Mouse (Mus musculus): Measurements from ENCODE around the gene Mcpt9. TPM values are rescaled to one million over a fixed set of nuclear protein-coding genes. Genes with fewer than 3 reads are reported as not detected.
"Not testable (repeated sequence)": the region's sequence is repeated elsewhere in the genome, so short reads cannot be mapped to it uniquely, and the experiment has no call there.

The Mcpt9 gene
- total RNA-seq (2018; cell fraction: chromatin; rRNA removed), result not detected
- total RNA-seq (2018; cell fraction: cytosol; rRNA removed), result not detected
- total RNA-seq (2018; cell fraction: nucleus; rRNA removed), result not detected
- not detected in 3 replicates for polyA plus RNA-seq (2018)

GRCm38 (mm10) chr14:56030395-56030794, at the start of gene Mcpt9:
TSS of gene Mcpt9 (minus strand) at chr14:56030495.
- not testable (repeated sequence) for H3K27ac ChIP-seq; H3K4me3 ChIP-seq (ENCODE audit: inconsistent target); H3K36me3 ChIP-seq (ENCODE audit: inconsistent target); H3K79me2 ChIP-seq (ENCODE audit: inconsistent target)
- 83% methylated on average over 1 of the region's 3 CpGs for WGBS (ENCODE audit: missing documents)

GRCm38 (mm10) chr14:56062213-56062612, 31.9 kb upstream of the Mcpt9 start, which contains the start of gene Mcpt4:
TSS of gene Mcpt4 (minus strand) at chr14:56062313.
- not testable (repeated sequence) for H3K36me3 ChIP-seq (ENCODE audit: inconsistent target); H3K4me3 ChIP-seq (ENCODE audit: inconsistent target); H3K79me2 ChIP-seq (ENCODE audit: inconsistent target); H3K27ac ChIP-seq
- 69% methylated on average over 3 of the region's 3 CpGs for WGBS (ENCODE audit: missing documents)

GRCm38 (mm10) chr14:56057722-56058121, 27.4 kb upstream of the Mcpt9 start:
- Histone ChIP-seq H3K4me3 (ENCODE audit: inconsistent target) (no peak overlapping the region), H3K27ac (no peak overlapping the region), H3K79me2 (ENCODE audit: inconsistent target) (no peaks in the 10 kb centered on the region), H3K36me3 (ENCODE audit: inconsistent target) (no peaks in the 10 kb centered on the region)
- WGBS (ENCODE audit: missing documents), result 89% methylated on average over 4 of the region's 4 CpGs

GRCm38 (mm10) chr14:56055408-56055807, 25.1 kb upstream of the Mcpt9 start:
- H3K4me3 ChIP-seq (ENCODE audit: inconsistent target), result no peak overlapping the region

GRCm38 (mm10) chr14:56041792-56042191, 11.5 kb upstream of the Mcpt9 start, which contains the start of gene Mcpt2:
TSS of gene Mcpt2 (plus strand) at chr14:56042041.
- not testable (repeated sequence) for H3K79me2 ChIP-seq (ENCODE audit: inconsistent target); H3K36me3 ChIP-seq (ENCODE audit: inconsistent target); H3K27ac ChIP-seq; H3K4me3 ChIP-seq (ENCODE audit: inconsistent target)
- WGBS (ENCODE audit: missing documents), result 80% methylated on average over 1 of the region's 1 CpGs

More at GRCm38 (mm10) chr14:56055408-56055807, 25.1 kb upstream of the Mcpt9 start:
- 35% methylated on average over 3 of the region's 3 CpGs for WGBS (ENCODE audit: missing documents)
- H3K36me3 ChIP-seq (ENCODE audit: inconsistent target), result no peaks in the 10 kb centered on the region
- H3K79me2 ChIP-seq (ENCODE audit: inconsistent target), result no peaks in the 10 kb centered on the region
- H3K27ac ChIP-seq, result no peak overlapping the region

GRCm38 (mm10) chr14:56034433-56034832, 4.1 kb upstream of the Mcpt9 start:
- 17% methylated on average over 2 of the region's 2 CpGs for WGBS (ENCODE audit: missing documents)
- no peak overlapping the region for H3K4me3 ChIP-seq (ENCODE audit: inconsistent target)
- H3K79me2 ChIP-seq (ENCODE audit: inconsistent target), result no peaks in the 10 kb centered on the region
- no peaks in the 10 kb centered on the region for H3K36me3 ChIP-seq (ENCODE audit: inconsistent target)
- H3K27ac ChIP-seq, result no peak overlapping the region

GRCm38 (mm10) chr14:56021305-56021704, 9.0 kb downstream of the Mcpt9 start:
- 81% methylated on average over 2 of the region's 4 CpGs for WGBS (ENCODE audit: missing documents)
- not testable (repeated sequence) for H3K4me3 ChIP-seq (ENCODE audit: inconsistent target); H3K36me3 ChIP-seq (ENCODE audit: inconsistent target); H3K79me2 ChIP-seq (ENCODE audit: inconsistent target); H3K27ac ChIP-seq

- WGBS (ENCODE audit: missing documents), result 14% methylated on average over 1 of the region's 1 CpGs
- Histone ChIP-seq H3K36me3 (ENCODE audit: inconsistent target) (no peaks in the 10 kb centered on the region), H3K4me3 (ENCODE audit: inconsistent target) (no peak overlapping the region), H3K27ac (no peak overlapping the region), H3K79me2 (ENCODE audit: inconsistent target) (no peaks in the 10 kb centered on the region)
Measured at GRCm38 (mm10) chr14:56019446-56019845, 10.8 kb downstream of the Mcpt9 start.

- 75% methylated on average over 3 of the region's 3 CpGs for WGBS (ENCODE audit: missing documents)
- not testable (repeated sequence) for H3K36me3 ChIP-seq (ENCODE audit: inconsistent target); H3K4me3 ChIP-seq (ENCODE audit: inconsistent target); H3K27ac ChIP-seq; H3K79me2 ChIP-seq (ENCODE audit: inconsistent target)
Measured at GRCm38 (mm10) chr14:56017671-56018070, 12.6 kb downstream of the Mcpt9 start, which contains the start of gene Mcpt1. TSS of gene Mcpt1 (plus strand) at chr14:56017971.

- no peaks in the 10 kb centered on the region for H3K79me2 ChIP-seq (ENCODE audit: inconsistent target)
- H3K27ac ChIP-seq, result no peak overlapping the region
- H3K36me3 ChIP-seq (ENCODE audit: inconsistent target), result no peaks in the 10 kb centered on the region
- 54% methylated on average over 2 of the region's 2 CpGs for WGBS (ENCODE audit: missing documents)
- H3K4me3 ChIP-seq (ENCODE audit: inconsistent target), result no peak overlapping the region
Measured at GRCm38 (mm10) chr14:56013924-56014323, 16.4 kb downstream of the Mcpt9 start.

GRCm38 (mm10) chr14:56013147-56013546, 17.1 kb downstream of the Mcpt9 start:
- Histone ChIP-seq H3K36me3 (ENCODE audit: inconsistent target) (no peaks in the 10 kb centered on the region), H3K4me3 (ENCODE audit: inconsistent target) (no peak overlapping the region), H3K27ac (no peak overlapping the region), H3K79me2 (ENCODE audit: inconsistent target) (no peaks in the 10 kb centered on the region)
- 92% methylated on average over 3 of the region's 3 CpGs for WGBS (ENCODE audit: missing documents)

GRCm38 (mm10) chr14:55987464-55987863, 42.8 kb downstream of the Mcpt9 start:
- not testable (repeated sequence) for H3K27ac ChIP-seq; H3K36me3 ChIP-seq (ENCODE audit: inconsistent target); H3K4me3 ChIP-seq (ENCODE audit: inconsistent target); H3K79me2 ChIP-seq (ENCODE audit: inconsistent target)
- 82% methylated on average over 1 of the region's 3 CpGs for WGBS (ENCODE audit: missing documents)

Other genes starting within 250 kb of the Mcpt9 start
- 0.04 to 0.07 TPM in 2 of 3 replicates, not detected in the other for gene Adcy4, start 246.4 kb downstream of the Mcpt9 start, polyA plus RNA-seq (2018)
- gene Ripk3, start 241.6 kb downstream of the Mcpt9 start, polyA plus RNA-seq (2018), result 11.7 to 24.6 TPM (median 17.7 TPM) in 3 replicates
- gene Nfatc4, start 207.4 kb downstream of the Mcpt9 start, polyA plus RNA-seq (2018), result not detected in 3 replicates
- 0.69 to 1.1 TPM (median 0.70 TPM) in 3 replicates for gene Nynrin, start 176.5 kb downstream of the Mcpt9 start, polyA plus RNA-seq (2018)
- gene Cbln3, start 146.1 kb downstream of the Mcpt9 start, polyA plus RNA-seq (2018), result not detected in 3 replicates
- gene Khnyn, start 145.5 kb downstream of the Mcpt9 start, polyA plus RNA-seq (2018), result 7.7 to 19.3 TPM (median 13.1 TPM) in 3 replicates
- 1.5 to 3.1 TPM (median 2.0 TPM) in 3 replicates for gene Sdr39u1, start 130.2 kb downstream of the Mcpt9 start, polyA plus RNA-seq (2018)
- gene Cma1, start 85.8 kb downstream of the Mcpt9 start, polyA plus RNA-seq (2018), result not detected in 3 replicates
- not detected in 3 replicates for gene Cma2, start 79.5 kb downstream of the Mcpt9 start, polyA plus RNA-seq (2018)
- not detected in 3 replicates for gene Mcpt1, start 12.5 kb downstream of the Mcpt9 start, polyA plus RNA-seq (2018)
- not detected in 3 replicates for gene Mcpt2, start 11.5 kb upstream of the Mcpt9 start, polyA plus RNA-seq (2018)
- not detected in 3 replicates for gene Mcpt4, start 31.8 kb upstream of the Mcpt9 start, polyA plus RNA-seq (2018)
- 0.23 TPM in 1 of 3 replicates, not detected in the others for gene Mcpt8, start 54.8 kb upstream of the Mcpt9 start, polyA plus RNA-seq (2018)
- 0.37 to 1.1 TPM in 2 of 3 replicates, not detected in the other for gene Ctsg, start 72.1 kb upstream of the Mcpt9 start, polyA plus RNA-seq (2018)
- not detected in 3 replicates for gene Gzme, start 90.1 kb upstream of the Mcpt9 start, polyA plus RNA-seq (2018)
- not detected in 3 replicates for gene Gzmd, start 102.1 kb upstream of the Mcpt9 start, polyA plus RNA-seq (2018)
- gene Gzmg, start 129.1 kb upstream of the Mcpt9 start, polyA plus RNA-seq (2018), result not detected in 3 replicates
- not detected in 3 replicates for gene Gzmn, start 144.1 kb upstream of the Mcpt9 start, polyA plus RNA-seq (2018)
- gene Gzmf, start 180.9 kb upstream of the Mcpt9 start, polyA plus RNA-seq (2018), result not detected in 3 replicates
- not detected in 3 replicates for gene Gzmc, start 204.2 kb upstream of the Mcpt9 start, polyA plus RNA-seq (2018)
- gene Gzmb, start 231.8 kb upstream of the Mcpt9 start, polyA plus RNA-seq (2018), result 0.16 TPM in 1 of 3 replicates, not detected in the others